Mouse (Mus musculus) ES-E14 (cell line): Measurements from ENCODE around the gene Cnot10.

Experiments
- MAFK ChIP-seq: IDR thresholded peaks from 2 replicates; pipeline ENCODE4 v1.6.1; 2014; ENCODE audit warnings: mild to moderate bottlenecking, low read depth, low read length, inconsistent platforms; ENCODE audit not compliant: insufficient read depth
- ZNF384 ChIP-seq: IDR thresholded peaks from 2 replicates; pipeline ENCODE4 v1.6.1; 2012; ENCODE audit warnings: low read depth, low read length, inconsistent platforms

DNA sequence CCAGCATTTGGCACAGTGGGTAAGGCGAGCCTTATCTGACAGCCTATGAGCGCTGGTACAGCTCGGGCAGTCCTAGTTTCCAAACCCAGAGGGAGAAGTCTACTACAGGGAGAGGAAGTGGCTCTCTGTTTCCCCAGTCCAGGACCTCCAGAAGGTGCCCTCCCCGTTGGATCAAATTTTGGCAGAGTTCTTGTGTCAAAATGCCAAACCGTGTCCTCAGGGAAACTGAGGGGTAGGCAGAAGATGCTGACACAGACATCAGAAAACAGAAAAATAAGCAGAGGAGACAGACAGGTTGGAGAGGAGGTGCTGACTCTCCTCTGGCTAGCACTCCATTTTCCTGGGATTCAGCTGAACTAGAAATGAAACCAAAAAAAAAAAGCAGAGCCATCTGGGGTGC, 40.0 kb upstream of the Cnot10 start:
- no peak for TF ChIP-seq MAFK
- no peak for TF ChIP-seq ZNF384
